Mouse (Mus musculus): ENCODE data around the gene Alox12.

GRCm38 (mm10) chr11:70216103-70216502 lies 39.0 kb downstream of the Alox12 start:
- TF ChIP-seq POLR2A (IDR thresholded peaks at IDR 0.05; ENCODE audit: borderline replicate concordance, low read depth, low read length), result no peak
- no peak for TF ChIP-seq CTCF (IDR thresholded peaks at IDR 0.05; ENCODE audit: low read depth, low read length)

All from bone marrow macrophage, adult 2 months (primary cell).